Mouse (Mus musculus): ENCODE data around the gene Atxn1.

The Atxn1 gene

DNA sequence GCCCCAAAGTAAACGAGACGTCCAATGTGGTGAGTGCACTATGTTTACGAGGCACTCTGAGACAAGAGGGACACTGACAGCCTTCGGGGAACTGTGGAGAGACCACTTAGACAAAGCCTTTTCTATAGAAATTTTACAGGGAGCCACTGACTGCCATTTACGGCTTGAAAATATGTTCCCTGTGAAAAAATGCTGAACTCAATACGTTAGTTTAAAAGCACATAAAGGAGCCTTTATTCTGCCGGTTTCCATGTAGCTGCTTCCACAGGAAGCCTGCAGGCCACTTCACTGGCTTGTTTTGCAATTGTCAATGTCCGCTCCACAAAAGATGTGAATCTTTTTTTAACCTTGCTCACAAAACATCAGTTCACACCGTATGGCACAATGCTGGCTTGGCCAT is 186.6 kb downstream of the Atxn1 start:
- DNase-seq (ENCODE audit: low read depth, low spot score), result no peak

- no peak for DNase-seq (ENCODE audit: low read depth, low spot score)
Observed at GRCm38 (mm10) chr13:45775516-45775915, 189.3 kb downstream of the Atxn1 start.

DNA sequence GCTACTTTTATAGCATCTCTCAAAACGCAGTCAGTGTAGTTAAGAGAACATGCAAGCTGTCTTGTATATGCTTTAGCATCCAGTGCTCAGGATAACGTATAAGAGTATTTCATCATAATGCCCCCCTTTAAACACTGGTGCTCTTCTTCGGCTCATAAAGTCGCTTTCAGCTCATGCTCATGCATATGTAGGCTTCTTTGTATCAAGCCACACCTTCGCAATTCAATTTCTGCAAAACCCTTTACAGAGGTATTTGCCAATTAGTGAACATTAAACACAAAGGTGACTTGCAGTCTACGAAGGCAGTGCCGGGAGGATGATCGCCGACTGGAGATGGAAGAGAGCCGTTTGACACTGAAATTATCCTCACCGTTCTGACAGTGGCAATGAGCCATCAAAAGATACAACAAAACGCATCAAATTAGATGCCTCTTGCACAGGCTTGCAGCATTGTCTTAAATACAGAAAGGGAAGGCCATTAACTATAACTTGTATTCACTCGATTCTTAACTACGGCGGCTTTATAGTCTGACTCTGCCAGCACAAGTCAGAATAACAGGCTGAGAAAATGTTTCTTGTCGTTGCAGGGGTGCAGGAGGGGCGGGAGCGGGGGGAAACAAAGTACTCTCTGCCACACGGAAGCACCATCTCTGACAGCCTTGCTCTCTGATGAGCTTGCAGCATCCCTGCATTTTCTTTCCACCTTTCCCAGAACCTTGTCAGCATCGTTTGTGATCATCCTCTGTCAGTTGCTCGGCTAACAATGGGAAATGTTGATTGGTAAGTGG is 191.2 kb downstream of the Atxn1 start:
- DNase-seq (ENCODE audit: low read depth, low spot score), result no peak

- DNase-seq (ENCODE audit: low read depth, low spot score), result no peak
Observed at GRCm38 (mm10) chr13:45769757-45770156, 195.1 kb downstream of the Atxn1 start.

GRCm38 (mm10) chr13:45768250-45768649 is 196.6 kb downstream of the Atxn1 start:
- DNase-seq (ENCODE audit: low read depth, low spot score), result no peak

GRCm38 (mm10) chr13:45764354-45764753 is 200.5 kb downstream of the Atxn1 start:
- DNase-seq (ENCODE audit: low read depth, low spot score), result no peak

- DNase-seq (ENCODE audit: low read depth, low spot score), result no peak
Observed at GRCm38 (mm10) chr13:45762278-45762677, 202.5 kb downstream of the Atxn1 start.

DNA sequence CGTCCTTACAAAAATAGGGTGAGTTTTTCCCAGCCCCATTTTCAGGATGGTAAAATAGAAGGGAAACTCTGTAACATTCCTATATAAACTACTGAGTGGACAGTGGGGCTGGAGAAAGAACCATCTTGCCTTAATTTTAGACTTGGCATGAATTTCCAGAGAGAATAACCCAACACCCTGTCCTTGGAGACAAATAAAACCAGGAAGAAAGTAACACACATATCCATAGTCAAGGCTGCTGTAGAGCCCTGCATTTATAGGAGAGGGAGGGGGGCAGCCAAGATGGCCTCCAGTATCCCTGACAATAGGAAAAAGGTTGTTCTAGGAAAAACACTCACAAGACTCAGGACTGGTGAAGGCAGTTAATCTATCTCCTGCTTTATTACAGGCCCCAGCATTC is 210.3 kb downstream of the Atxn1 start:
- no peak for DNase-seq (ENCODE audit: low read depth, low spot score)

DNA sequence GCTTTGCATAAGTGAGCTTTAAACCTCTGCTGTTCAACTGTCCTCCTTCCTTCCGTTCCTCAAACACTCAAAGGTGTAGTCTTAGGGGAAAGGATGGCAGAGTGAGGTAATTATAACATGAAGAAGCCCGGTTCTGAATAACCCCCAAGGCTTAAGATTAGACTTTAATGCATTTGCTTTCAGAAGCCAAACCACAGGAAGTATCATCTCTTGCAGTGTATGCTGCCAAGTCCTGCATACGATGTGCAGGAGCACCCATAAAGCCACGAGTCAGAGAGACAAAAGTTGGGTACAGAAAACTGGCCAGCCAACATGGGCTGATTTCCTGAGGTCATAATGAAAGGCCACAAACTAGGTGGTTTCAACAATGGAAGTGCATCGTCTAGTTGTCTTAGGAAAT is 212.3 kb downstream of the Atxn1 start:
- DNase-seq (ENCODE audit: low read depth, low spot score), result no peak

GRCm38 (mm10) chr13:45751231-45751630 is 213.6 kb downstream of the Atxn1 start:
- DNase-seq (ENCODE audit: low read depth, low spot score), result peak; percentile 16

GRCm38 (mm10) chr13:45750627-45751026 is 214.2 kb downstream of the Atxn1 start:
- DNase-seq (ENCODE audit: low read depth, low spot score), result no peak

GRCm38 (mm10) chr13:45749937-45750336 is 214.9 kb downstream of the Atxn1 start:
- no peak for DNase-seq (ENCODE audit: low read depth, low spot score)

DNA sequence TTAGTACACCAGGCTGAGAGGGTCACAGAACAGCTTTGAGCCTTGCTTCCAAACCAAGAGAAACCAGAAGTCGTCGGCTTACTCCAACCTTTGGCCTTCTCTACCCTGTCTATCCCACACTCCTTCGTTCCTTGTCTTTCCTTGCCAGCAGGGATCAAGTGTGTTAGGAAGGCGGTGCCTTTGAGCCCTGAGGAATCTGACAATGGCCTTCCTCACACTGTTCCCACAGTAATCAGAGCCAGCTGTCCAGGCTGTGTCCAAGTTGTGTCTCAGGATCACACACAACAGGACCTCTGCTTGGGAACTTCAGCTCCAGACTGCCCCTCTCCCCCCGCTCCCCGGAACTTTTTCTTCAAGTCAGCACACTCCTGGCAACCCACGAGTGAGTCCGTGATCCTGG is 215.6 kb downstream of the Atxn1 start:
- no peak for DNase-seq (ENCODE audit: low read depth, low spot score)

DNA sequence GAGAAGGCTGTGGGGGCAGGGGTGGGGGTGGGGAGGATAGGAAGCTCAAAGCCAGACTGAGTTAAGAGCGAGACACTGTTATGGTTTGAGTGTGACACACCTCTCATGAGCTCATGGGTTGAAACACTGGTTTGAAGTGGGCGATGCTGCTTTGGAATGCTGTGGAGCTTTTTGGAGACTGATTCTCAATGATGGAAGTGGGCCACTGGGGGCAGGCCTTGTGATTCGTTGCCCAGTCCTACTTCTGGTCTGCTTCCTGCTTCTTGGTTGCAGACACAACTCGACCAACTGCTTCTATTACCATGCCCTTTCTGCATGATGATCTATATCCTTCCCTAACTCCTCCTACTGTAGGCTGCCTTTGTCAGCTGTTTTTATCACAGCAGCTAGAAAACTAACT is 216.1 kb downstream of the Atxn1 start:
- no peak for DNase-seq (ENCODE audit: low read depth, low spot score)

DNA sequence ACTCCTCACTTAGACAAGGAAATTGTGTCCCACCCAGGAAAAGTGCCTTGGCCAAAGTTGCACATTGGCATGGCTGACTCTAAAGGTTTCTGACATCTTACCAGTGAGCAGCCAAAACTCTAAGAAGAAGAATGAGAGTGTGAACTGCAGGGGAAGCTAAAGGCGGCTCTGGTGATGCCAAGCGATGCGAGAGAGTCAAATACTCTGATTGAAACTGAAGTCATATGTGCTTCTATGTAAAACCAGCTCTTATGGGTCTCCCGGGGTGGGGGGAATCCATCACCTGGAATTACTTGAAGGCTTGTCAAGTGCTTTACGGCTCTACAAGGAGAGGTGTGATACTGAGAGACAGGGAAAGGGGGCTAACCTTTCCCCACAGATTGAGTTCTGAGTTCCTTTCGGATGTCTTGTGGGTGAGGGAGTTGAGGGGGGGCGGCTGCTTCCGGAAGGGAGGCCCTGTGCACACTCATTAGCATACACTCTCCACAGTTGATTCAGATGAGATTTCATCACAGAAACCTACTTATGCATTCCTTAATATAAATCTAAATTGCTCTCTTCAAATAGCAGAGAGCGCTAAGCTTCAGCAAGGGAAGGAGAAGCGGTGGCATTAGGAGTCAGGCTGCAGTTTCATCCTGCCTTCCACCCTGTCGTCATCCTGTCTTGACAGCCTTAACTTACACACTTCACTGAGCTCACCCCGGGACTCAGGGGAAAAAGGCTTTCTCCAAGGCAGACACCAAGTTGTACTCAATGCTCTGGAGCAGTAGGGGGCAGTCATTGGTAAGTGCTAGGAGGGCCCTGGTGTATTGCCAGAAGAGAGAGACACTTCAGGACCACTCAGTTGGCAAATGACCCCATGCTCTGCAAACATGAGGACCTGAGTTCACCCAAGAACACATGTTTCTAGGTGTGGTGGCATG is 218.7 kb downstream of the Atxn1 start:
- no peak for DNase-seq (ENCODE audit: low read depth, low spot score)

- DNase-seq (ENCODE audit: low read depth, low spot score), result no peak
Observed at GRCm38 (mm10) chr13:45744803-45745432, 219.9 kb downstream of the Atxn1 start.

DNA sequence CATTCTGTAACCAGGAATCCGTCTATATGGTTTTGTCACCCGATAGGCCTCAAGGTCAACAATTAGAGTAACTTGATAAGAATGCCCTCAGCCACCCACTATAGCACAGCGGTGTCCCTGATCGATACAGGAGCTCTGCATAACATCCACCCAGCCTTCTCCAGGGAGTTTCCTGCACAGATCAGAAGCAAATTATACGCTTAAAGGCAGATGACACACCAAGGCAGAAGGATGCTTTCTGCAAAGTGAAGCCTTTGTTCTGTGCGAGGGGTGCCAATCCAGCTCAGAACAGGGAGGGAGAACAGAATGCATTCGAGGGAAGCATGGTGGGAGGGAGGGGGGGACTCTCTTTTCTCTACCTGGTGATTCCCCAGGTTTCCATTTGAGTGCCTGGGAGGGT is 221.0 kb downstream of the Atxn1 start:
- no peak for DNase-seq (ENCODE audit: low read depth, low spot score)

DNA sequence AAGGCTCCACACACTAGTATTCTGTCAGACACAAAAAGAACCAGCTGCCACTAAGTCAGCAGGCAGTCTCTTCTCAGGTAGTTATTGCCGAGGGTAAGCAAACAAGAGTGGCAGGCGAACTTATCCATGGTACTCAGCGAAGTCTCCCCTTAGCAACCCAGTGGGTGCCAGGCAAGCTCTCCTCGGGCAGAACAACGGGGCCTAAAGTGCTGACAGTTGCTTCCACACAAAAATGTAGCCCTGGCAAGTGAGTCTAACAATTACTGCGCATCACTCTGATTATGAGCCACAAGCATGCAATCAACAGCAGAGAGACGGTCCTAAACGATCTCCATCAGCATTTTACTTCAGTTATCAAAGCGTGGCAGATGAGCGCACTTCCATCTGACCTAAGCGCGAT is 224.4 kb downstream of the Atxn1 start:
- no peak for DNase-seq (ENCODE audit: low read depth, low spot score)

DNA sequence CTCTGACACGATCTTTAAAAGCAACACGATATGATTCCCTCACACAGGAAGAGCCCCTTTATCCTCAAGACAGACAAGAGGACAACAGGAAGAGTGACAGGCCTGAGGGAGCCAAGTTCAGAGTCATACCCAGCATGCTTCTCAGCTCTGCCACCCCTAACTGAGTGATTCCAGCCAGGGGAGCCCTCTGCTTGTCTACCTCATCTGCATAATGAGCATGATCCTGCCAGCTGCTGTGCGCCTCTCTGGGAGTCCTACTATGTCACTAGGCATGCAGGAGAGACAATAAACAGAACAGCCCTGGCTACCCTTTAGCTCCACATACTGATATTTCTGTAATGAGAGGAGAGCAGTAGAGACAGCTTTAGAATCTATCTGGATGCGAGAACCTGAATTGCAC is 228.6 kb downstream of the Atxn1 start:
- DNase-seq (ENCODE audit: low read depth, low spot score), result no peak

DNA sequence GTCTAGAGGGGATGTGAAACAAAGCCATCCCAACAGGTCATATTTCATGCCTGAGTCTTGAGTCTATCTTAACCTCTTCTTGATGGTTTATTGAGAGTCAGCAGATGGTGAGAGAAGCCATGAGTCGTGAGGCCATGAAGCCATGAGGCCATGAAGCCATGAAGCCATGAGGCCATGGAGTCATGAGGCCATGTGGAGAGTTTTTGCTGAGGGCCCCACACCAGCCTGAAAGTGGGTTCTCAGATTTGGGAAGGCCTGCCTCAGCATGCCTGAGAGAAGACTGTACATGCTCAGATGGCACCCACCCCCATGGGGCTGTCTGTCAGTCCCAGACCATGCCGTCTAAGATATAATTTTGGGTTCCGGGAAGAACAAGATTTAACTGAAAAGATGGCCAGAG is 229.0 kb downstream of the Atxn1 start:
- DNase-seq (ENCODE audit: low read depth, low spot score), result no peak

GRCm38 (mm10) chr13:45734531-45734930 is 230.3 kb downstream of the Atxn1 start:
- no peak for DNase-seq (ENCODE audit: low read depth, low spot score)

GRCm38 (mm10) chr13:45732590-45732989 is 232.2 kb downstream of the Atxn1 start:
- no peak for DNase-seq (ENCODE audit: low read depth, low spot score)
